Mouse (Mus musculus): ENCODE results near the gene Rb1. TPM values are rescaled to one million over a fixed set of nuclear protein-coding genes. Genes with fewer than 3 reads are reported as not detected.

Gene Rb1
- total RNA-seq, 2 experiments from 2014 or later: 32.4 to 33.0 TPM

DNA sequence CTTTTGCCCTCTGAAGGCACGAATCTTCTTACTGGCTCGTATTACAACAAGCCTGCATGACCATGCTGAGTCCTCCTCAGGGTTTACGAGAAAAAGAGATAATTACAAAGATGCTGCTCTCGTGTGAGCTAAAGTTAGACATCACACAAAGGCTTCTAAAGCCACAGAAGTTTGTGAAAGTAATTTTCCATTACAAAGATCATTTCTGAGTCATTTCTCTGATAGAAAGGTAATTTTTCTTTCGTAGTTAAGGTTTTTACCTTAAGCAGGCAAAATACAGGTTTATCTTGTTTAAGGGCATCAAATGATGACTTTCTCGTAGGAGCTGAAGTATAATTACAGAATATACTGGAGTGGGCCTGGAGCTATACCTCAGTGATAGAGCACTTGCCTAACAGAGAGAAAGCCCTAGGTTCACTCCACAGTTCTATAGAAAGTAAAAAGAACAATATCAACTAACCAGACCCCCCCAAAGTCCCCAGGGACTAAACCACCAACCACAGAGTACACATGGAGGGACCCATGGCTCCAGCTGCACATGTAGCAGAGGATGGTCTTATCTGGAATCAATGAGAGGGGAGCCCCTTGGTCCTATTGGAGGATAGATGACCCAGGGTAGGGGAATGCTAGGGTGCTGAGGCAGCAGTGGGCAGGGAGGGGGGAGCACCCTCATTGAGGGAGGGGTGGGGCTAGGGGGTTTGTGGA is 14.6 kb upstream of the Rb1 start:
- intact Hi-C loops (cut with DNase I): no loop called here

DNA sequence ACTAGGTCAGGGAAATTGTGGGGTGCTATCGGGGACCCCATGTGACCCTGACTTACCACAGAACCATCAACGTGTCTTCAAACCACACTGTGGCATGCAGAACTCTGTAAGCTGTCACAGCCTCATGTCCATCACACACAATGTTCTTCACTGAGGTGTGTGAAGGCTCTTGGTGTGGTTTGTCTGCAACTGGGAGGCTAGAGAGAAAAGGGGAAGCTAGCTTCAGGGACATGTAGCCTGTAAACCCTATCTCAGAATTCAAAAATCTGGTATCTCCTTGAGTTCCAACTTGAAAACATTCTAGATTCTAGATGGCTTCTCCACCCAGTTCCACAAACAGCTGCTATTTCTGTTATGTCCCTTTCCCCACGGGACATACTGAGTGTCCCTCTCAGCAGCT is 14.0 kb upstream of the Rb1 start:
- intact Hi-C loops (cut with DNase I): no loop called here
- DNase-seq (ENCODE audit: low spot score in 2 of 2): no peak

More for the DNA sequence above, 14.6 kb upstream of the Rb1 start:
- no peak for DNase-seq (ENCODE audit: low spot score in 2 of 2)

DNA sequence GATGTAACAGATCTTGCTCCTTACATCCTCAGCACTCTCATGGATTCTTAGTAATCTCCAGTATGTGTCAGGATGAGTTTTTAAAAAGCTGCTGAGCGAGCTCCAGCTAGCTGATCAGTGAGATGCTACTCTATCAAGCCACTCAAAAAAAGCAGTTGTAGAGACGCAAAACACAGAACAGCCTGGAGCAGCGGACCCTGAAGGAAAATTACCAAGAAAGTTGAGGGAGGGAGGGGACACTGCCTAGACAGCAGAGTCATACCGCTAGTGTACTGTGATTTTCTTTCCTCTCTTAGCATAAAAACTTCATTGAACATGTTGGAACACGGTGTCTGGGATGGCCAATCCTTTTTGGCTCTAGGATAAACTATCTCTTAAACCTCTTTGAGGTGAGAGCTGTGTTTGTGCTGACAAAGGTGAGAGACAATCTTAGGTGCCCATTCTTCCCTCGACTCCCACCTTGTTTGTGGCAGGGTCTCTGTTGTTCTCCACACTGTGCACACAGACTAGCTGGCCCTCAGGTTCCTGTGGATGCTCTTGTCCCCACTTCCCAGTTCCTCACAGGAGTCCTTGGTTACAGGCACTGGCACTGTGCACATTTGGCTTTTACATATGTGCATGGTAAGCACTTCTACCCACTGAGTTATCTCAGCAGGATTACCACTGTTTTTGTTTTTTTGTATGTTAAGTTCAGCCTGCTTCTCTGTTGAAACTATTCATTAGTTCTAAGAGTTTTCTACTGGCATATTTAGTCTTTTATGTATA is 10.9 kb upstream of the Rb1 start:
- DNase-seq (ENCODE audit: low spot score in 2 of 2): no peak
- intact Hi-C loops (cut with DNase I): no loop called here

DNA sequence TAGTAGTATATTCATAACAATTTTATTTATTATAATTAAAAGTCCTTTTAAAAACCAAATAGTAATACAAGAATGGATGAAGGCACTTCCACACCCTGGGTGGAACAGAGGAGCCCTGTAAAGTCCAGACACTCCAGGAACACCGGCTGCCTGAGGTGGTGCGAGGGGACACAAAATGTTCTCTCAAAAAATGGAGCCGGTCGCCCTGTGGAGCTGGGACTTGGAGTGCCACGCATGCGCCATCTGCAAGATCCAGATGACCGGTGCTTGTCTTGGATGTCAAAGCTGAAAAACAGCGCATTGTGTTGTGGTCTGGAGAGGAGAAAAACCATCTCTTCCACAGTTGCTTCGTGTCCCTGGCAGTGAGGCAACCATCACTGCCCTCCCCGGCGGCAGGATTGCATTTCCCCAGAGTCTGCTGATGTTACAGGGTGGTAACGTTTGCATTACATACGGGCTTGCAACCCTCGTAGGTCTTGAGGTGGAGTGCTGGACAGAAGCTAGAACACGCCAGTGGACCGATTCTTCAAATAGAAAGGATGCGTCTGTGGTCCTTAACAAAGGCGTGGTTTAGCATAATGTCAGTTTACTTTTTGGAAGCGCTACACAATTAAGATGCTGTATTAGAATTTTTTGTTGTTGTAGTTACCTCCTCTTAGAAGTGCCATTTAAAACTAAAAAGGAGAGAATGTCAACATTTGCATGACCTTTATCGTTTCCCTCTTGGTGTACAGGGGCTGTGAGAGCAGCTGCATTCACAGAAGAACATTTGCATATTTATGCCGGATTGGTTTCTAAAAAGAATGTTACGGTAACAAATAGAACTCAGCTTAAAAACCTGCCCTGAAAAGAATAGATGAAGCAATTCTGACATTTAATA is 9.5 kb upstream of the Rb1 start:
- DNase-seq (ENCODE audit: low spot score in 2 of 2): no peak
- intact Hi-C loops (cut with DNase I): no loop called here

DNA sequence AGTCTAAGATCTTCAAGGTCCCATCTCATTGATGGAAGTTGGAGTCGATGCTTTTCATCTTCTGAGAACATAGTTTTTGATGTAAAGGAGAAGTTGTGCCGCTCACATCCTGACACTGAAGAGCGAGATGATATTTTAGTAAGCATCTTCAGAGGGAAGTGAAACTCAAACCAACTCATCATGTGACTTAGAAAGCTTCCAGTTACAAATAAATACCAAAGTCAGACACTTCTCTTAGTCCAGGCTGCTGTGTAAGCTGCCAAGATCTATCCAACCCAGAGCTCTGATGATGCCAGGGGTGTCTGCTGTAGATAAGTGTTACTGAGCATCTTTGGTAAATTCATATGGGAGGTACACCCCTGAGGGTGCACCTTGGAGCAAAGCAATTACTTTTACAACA is 8.3 kb upstream of the Rb1 start:
- no peak for DNase-seq (ENCODE audit: low spot score in 2 of 2)
- intact Hi-C loops (cut with DNase I): no loop called here

DNA sequence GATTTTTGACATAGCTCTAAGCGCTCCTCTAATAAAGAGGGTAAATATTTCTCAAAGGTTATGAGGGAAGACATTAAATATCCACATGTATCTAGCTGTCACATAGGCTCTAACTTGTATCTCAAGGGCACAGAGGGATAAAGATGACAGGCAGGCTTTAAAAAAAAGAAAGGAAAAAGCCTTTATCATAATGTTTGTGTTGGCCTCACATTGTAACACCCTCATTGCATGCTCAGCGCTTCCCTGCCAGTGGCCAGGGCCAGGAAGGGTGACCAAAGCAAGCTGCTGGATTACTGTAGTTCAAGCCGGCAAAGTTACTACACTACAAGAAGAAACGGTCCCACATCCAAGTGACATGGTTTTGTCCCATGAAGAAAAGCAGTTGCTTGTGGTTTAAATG is 5.8 kb upstream of the Rb1 start:
- no peak for DNase-seq (ENCODE audit: low spot score in 2 of 2)
- intact Hi-C loops (cut with DNase I): no loop called here

DNA sequence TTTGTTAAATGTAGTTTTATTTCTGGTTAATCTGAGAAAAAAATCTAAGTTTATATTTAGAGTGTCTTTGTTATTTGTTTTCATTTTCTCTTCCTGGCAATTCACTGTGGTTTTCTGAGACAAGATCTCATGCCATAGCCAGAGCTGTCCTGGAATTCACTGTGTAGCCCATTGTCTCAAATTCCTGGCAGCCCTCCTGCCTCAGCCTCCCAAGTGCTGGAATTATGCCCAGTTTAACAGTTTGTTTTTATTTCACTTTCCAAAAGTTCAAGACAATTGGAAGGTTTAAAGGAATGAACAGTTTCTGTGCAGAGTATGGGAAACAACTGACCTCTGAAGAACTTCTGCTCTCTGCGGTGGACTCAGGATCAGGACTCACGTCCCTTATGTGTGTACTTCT is 4.2 kb upstream of the Rb1 start:
- DNase-seq (ENCODE audit: low spot score in 2 of 2): no peak
- intact Hi-C loops (cut with DNase I): loop anchor here (5.0 kb wide), 2 partner anchors 42 to 147 kb away; no protein-coding TSS in a partner anchor

DNA sequence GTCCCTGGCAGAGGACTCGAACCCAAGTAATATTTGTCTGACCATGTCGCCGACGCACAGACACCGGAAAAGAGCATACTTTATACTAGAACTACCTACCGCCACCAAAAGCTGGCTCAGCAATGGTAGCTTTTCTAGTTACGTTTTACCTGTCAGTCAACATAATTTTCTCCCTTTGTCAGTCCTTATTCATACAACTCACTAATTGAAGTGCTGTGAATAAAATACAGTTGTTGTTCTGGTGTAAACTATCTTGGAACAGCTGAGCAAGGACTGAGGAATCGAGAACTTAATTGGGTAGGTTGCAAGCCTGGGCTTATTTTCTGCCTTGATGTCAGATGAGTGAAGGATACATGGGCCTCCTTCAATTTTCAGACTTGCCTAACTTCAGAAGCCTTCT is 889 bp upstream of the Rb1 start:
- intact Hi-C loops (cut with DNase I): loop anchor here (5.0 kb wide), 2 partner anchors 46 to 151 kb away; no protein-coding TSS in a partner anchor
- no peak for DNase-seq (ENCODE audit: low spot score in 2 of 2)

DNA sequence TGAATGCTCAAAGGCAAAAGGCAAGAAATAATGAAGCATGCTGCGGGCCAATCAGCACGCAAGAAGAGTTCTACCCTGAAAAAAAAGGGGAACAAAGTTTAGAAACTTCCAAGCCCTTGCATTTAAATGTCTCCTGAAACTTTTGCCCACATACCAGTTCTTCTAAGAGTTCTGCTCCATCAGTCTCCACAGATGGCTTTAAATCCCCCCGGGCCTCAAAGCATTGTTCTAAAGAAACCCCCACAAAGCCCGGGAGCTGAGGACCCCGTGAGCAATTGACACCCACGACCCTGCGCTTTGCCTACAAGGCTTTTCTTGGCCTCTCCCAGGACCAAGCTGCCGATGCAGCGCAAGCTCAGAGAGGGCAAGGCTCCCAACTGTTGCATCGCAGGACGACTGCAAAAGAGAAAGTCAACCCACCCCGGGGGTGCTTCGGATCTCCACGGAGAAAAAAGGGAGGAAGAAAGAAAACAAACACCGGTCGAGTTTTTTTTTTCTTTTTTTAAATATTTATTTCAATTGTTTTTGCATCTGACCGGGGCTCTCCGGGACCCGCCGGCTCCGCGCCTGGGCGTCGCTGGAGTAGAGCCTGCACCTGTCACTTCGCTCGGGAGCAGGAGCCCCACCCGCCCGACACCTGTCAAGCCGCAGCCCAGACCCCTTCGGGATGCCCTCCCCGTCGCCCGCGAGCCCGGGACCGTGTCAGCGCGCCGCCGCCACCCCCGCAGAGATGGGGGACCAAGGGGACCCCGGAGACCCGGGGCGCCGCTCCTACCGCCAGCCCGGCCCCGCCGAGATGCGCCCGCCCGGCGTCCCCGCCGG is 777 bp downstream of the Rb1 start:
- peak in 1 of 2 experiments; percentile 28 for DNase-seq (ENCODE audit: low spot score in 2 of 2)
- intact Hi-C loops (cut with DNase I): loop anchor here (5.0 kb wide), 3 partner anchors 47 to 152 kb away; no protein-coding TSS in a partner anchor

DNA sequence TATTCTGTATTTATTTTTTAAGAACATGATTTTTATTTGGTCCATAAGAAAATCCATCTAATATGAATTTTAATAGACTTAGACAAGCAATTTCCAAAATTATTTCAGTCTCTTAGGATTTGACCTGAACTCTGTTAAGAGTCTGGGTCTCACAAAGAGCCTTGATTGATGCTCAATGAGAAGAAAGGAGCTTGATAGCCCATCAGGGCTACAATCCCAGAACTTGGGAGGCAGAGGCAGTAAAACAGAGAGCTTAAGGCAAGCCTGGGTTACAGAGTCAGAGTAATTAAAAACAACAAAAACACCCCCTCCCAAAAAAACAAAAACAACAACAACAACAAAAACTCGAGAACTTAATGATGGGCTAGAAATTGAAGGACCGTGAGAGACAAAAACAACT is 1.7 kb downstream of the Rb1 start:
- intact Hi-C loops (cut with DNase I): loop anchor here (5.0 kb wide), 1 partner anchor 58 kb away; no protein-coding TSS in a partner anchor
- DNase-seq (ENCODE audit: low spot score in 2 of 2): no peak

DNA sequence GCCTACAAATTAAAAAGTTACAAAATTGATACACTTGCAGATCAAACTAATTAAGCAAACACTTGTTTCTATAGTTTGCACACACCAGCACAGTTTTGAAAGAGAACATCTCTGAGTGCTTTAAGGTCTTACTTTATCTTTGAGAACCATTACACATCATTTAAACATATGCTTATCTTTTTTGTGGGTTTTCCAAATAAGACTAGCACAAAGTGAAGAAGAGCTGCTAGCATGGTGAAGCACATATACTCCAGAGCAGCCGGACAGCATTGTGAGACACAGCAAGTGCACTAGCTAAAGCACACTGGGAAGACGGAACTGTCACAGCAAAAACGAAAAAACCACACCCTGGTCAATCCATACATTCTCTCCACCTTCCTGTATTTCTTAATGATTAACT is 3.5 kb downstream of the Rb1 start:
- no peak for DNase-seq (ENCODE audit: low spot score in 2 of 2)
- intact Hi-C loops (cut with DNase I): loop anchor here (5.0 kb wide), 1 partner anchor 60 kb away; no protein-coding TSS in a partner anchor

DNA sequence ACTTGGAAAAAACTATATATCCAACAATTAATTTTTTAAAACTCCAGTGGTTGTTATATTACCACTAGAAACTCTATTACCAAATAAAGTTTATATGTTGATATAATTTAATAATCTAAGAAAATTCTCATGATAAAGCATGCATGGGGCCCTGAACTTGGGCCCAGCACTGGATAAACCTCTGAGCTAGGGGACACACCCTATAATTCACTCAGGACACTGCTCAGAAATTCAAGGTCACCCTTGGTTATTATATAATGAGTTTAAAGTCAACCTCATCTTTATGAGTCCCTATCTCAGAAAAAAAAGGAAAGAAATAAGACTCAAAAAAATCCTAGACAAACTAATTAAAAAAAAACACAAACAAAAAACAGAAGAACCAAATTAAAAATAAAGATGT is 8.7 kb downstream of the Rb1 start:
- intact Hi-C loops (cut with DNase I): no loop called here

DNA sequence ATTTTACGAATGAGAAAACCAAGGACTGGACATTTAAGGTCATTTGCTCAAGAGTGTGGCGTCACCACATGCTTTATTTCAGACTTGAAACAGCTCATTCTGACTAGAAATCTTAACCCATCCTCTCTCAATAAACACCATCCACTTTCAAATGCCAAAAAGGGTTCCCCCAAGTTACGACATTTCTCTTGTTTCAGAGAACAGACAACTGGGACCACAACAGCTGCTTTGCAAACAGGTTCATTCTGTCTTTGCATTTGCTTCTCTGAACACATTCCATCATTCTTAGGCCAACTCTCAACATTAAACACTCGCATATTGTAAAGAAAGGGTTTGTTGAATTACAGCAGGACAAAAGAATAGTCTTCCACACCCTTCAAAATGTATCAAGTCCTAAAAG is 11.8 kb downstream of the Rb1 start:
- no peak for DNase-seq (ENCODE audit: low spot score in 2 of 2)
- intact Hi-C loops (cut with DNase I): no loop called here

More for the DNA sequence above, 8.7 kb downstream of the Rb1 start:
- DNase-seq (ENCODE audit: low spot score in 2 of 2): no peak

DNA sequence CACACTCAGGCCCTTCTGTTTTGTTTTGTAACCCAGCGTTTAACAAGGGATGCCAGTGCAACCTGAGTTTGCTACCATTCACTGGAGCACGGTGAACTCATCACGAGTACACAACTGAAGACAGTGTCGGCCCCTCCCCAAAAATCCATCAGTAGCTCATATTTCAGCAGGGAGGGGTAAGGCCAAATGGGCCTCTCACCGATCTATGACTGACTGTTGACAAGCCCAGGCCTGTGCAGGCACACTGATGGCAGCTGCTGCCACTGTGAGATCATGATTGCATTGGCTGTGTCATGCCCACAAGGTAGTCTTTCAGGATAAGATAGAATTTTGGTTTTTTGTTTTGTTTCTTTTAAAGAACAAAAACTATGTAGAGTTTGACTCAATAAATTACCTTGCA is 12.2 kb downstream of the Rb1 start:
- no peak for DNase-seq (ENCODE audit: low spot score in 2 of 2)
- intact Hi-C loops (cut with DNase I): no loop called here

DNA sequence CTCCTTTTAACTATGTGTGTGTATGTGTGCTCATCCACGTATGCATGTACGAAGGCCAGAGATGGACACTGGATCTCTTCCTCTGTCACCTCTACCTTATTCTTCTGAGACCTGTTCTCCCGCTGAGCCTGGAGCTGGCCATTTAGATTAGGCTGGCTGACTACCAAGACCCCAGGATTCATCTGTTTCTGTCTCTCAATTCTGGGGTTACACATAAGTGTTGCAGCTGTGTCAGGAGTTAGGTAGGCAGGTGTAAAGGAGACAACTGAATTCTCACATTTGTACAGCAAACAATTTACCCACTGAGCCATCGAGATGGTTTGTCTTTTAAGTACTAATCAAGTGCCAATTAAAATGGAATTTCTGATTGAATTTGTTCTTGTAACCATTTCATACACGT is 12.7 kb downstream of the Rb1 start:
- intact Hi-C loops (cut with DNase I): no loop called here
- DNase-seq (ENCODE audit: low spot score in 2 of 2): no peak

DNA sequence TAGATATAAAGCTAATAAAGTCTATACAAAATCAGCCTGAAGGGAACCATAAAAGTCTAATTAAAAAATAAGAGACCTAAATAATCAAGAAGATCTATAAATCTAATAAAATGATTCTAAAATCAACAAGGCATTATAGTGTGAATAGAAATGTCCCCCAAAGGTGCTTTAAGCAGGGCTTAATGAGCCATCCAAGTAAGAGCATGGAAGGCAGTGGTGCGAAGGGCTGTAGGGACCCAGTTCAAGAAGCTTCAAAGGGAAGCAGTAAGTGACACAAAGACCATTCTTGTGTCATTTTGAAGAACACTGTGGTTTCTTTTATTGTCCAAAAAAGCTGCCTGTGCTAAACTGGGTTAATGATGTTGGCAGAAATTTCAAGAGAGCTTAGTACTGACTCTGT is 18.1 kb downstream of the Rb1 start:
- no peak for DNase-seq (ENCODE audit: low spot score in 2 of 2)
- intact Hi-C loops (cut with DNase I): no loop called here

DNA sequence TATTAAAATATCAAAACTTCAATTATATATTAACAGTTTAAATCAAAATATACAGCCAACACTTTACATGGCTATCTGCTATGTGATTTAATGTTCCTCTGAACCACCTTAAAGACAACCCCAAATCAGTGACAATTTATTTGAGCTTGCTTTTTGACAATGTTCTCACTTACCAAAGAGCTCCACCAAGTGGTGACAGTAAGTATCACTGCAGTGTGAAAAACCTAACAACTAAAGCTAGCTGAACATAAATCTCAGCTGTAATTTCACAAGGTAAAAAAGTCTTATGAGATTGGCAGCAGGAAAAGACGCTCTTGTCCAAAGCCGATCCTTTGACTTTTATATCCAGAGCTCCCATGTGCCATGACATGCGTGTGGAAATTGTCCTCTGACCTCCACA is 22.4 kb downstream of the Rb1 start:
- intact Hi-C loops (cut with DNase I): loop anchor here (2.0 kb wide), 1 partner anchor 196 kb away; no protein-coding TSS in a partner anchor
- DNase-seq (ENCODE audit: low spot score in 2 of 2): peak; percentile 74 to 78

DNA sequence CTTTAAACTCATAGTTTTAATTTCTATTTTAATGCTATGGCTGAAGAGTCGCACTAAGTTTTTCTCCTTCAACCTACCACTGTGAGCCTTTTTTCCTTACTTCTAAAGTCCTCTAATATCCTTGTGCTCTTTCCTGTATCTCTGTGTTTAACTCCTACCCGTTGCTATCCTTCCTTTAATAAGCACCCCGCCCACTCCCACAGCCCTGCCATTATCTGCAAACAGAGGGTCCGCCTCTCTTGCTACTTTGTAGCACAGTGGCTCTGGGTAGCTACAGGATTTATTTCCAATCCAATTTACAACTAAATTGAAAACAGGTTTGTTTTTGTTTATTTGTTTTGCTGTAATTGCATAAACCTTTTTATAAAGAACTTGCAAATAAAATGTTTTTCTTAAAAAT is 23.8 kb downstream of the Rb1 start:
- intact Hi-C loops (cut with DNase I): loop anchor here (2.0 kb wide), 1 partner anchor 195 kb away; no protein-coding TSS in a partner anchor
- no peak for DNase-seq (ENCODE audit: low spot score in 2 of 2)

DNA sequence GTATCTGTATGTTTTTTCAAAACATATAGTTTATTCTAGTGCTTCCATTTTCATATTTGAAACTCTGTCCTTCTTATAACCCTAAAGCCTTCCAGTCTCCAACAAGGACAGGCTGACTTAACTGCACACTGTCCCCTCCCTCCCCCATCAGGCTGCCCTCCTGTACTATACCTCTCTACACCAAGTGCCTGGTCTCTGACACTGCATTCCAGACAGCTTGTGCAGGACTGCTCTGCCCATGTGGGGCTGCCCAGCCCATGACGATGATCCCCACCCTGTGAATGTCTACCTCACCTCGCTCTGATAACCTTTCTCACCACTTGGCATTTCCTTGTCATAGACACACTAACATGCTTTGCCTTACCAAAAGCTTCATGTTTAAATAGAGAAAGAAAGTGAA is 30.1 kb downstream of the Rb1 start:
- intact Hi-C loops (cut with DNase I): no loop called here
- no peak for DNase-seq (ENCODE audit: low spot score in 2 of 2)

Data from left cerebral cortex, postnatal 14 days (tissue).